Mouse (Mus musculus): ENCODE measurements around the gene Gtf2f2. TPM values are rescaled to one million over a fixed set of nuclear protein-coding genes. Genes with fewer than 3 reads are reported as not detected.
A peak's percentile ranks its signal among the peaks of the same experiment; 100 is the strongest.
"Not testable (repeated sequence)": the region's sequence is repeated elsewhere in the genome, so short reads cannot be mapped to it uniquely, and the experiment has no call there.

Gtf2f2 gene
- polyA plus RNA-seq, 1 experiment from 2014 or later, result 34.6 TPM

DNA sequence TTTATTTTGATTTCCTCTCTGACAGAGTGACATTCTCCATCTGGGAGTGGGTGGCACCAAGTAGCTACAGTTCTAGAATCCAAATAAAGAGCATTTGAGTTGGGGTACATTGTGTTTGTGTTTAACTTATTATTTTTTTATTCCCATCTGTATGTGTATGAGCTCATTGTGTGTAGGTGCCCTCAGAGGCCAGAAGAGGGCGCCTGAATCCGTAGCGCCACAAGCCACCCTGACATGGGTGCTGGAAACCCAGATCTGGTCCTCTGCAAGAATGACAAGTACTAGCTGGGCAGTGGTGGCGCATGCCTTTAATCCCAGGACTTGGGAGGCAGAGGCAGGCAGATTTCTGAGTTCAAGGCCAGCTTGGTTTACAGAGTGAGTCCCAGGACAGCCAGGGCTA lies 138.9 kb downstream of the Gtf2f2 start:
- Histone ChIP-seq H3K27me3 (0 out of 2 replicates have a peak, but pooled peaks cover 3% of the 10 kb centered on the region), H3K36me3 (no peaks in the 10 kb centered on the region), H3K4me3 (no peak overlapping the region), H3K27ac (replicated peaks) (no peak overlapping the region), H3K9ac (no peak overlapping the region), H3K9me3 (no peaks in the 10 kb centered on the region), H3K4me2 (no peak overlapping the region), H3K4me1 (replicated peaks) (peaks cover 14% of the 10 kb centered on the region)
- WGBS, result 93% methylated on average over 4 of the region's 4 CpGs
- ATAC-seq (ENCODE audit: low FRiP score, low read depth), result no peak

DNA sequence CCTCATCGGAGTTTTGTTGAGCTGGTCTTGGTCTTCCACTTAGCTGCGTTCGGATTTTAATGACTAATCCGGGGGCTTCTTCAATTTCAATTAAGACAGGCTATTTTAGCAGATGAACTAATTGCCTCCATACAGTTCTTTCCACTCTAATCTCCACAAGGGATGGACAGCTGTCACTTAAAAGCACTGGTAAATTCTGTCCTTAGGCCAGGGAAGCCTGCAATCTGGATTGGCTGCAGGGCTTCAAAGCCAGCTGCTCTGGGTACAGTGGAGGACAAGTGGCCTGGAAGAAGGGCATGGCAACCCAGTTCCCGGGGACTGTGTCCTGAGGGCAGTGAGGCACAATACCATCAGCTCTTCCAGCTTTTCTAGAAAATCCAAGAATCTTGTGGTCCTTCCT lies 139.6 kb downstream of the Gtf2f2 start:
- H3K27ac ChIP-seq (replicated peaks), result peak overlapping the region; percentile 58; the same call in 1 of the 2 replicates
- 6% methylated on average over 4 of the region's 5 CpGs for WGBS
- no peak for ATAC-seq (ENCODE audit: low FRiP score, low read depth)

DNA sequence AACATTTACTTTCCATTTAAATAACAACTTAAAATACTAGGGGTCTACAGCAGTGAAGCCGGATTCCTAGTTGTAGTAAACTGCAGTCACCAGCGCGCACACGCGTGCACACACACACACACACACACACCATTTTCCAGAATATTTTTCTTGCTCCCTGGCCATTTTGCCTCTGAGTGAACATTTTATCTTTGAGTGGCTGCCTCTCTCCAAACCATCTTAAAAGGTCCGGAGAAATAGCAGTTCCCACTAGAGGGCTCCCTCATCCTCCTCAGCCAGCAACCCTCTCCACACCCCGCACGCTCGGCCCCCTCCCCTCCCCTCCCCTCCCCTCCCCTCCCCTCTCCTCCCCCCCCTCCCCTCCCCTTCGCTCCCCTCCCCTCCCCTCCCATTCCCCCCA lies 140.0 kb downstream of the Gtf2f2 start:
- no peak overlapping the region for H3K9ac ChIP-seq
- H3K36me3 ChIP-seq, result no peaks in the 10 kb centered on the region
- no peaks in the 10 kb centered on the region for H3K9me3 ChIP-seq
- 0 out of 2 replicates have a peak, but pooled peaks have one; percentile 59 for ATAC-seq (ENCODE audit: low FRiP score, low read depth)
- 23% methylated on average over 9 of the region's 10 CpGs for WGBS
- H3K4me2 ChIP-seq, result peak overlapping the region; percentile 39
- 0 out of 2 replicates have a peak overlapping the region, but pooled peaks have one; percentile 7 for H3K4me3 ChIP-seq
- H3K27me3 ChIP-seq, result 0 out of 2 replicates have a peak, but pooled peaks cover 3% of the 10 kb centered on the region
- peaks cover 8% of the 10 kb centered on the region for H3K4me1 ChIP-seq (replicated peaks)
- no peak overlapping the region for H3K27ac ChIP-seq (replicated peaks)

More for the DNA sequence above, 139.6 kb downstream of the Gtf2f2 start:
- Histone ChIP-seq H3K4me3 (no peak overlapping the region), H3K9ac (no peak overlapping the region), H3K4me1 (replicated peaks) (peaks cover 8% of the 10 kb centered on the region), H3K4me2 (0 out of 2 replicates have a peak overlapping the region, but pooled peaks have one; percentile 39), H3K27me3 (0 out of 2 replicates have a peak, but pooled peaks cover 3% of the 10 kb centered on the region), H3K36me3 (no peaks in the 10 kb centered on the region), H3K9me3 (no peaks in the 10 kb centered on the region)

DNA sequence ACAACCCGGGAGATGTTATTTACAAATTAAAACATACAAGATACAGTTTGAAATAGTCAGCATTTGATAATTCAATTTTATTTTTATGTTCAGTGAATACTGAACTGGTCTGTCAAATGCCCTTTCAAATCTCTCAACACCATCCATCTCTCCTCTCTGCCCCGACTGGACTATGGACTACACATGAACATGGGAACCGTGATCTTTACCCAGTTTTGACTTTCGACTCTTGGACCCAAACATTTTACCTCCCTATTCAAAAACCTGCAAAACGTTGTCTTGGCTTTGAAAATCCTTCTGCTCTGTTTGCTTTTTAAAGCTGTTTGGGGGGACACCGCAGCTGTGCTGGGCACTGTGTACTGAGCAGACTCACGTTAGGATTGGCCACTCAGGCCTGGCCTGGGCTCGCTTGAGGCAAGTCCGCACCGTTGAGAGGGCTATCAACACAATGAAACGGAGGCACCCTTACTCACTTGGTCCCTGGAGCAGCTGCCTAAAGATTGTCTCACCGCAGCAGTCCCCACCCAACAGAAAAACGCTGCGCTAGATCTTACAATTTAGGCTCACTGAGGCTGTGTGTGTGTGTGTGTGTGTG lies 140.8 kb downstream of the Gtf2f2 start:
- Histone ChIP-seq H3K4me2 (no peak overlapping the region), H3K27ac (replicated peaks) (no peak overlapping the region), H3K9me3 (no peaks in the 10 kb centered on the region), H3K27me3 (0 out of 2 replicates have a peak, but pooled peaks cover 3% of the 10 kb centered on the region), H3K4me3 (no peak overlapping the region), H3K9ac (no peak overlapping the region), H3K4me1 (replicated peaks) (peaks cover 2% of the 10 kb centered on the region; the same call in 1 of the 2 replicates), H3K36me3 (no peaks in the 10 kb centered on the region)
- ATAC-seq (ENCODE audit: low FRiP score, low read depth), result no peak
- 79% methylated on average over 14 of the region's 14 CpGs for WGBS

DNA sequence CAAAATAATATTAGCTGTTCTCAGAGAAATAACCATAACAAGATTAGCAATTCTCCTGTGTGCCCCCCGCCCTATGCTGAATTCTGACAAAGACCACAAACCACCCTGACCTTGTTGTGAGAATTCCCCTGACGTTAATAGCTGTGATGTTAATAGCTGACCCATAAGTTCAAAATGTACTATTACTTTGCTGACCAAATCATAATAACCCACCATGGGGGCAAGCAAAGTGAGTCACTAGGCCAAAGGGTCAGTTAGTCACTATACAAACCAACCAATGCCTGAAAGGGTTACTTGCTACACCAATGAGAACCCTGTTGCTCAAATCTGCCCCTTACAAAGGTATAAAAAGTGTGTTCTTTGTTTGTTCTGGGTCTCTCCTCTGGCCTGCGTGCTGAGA lies 142.6 kb downstream of the Gtf2f2 start:
- not testable (repeated sequence) for H3K9ac ChIP-seq; H3K4me2 ChIP-seq; H3K4me1 ChIP-seq (replicated peaks); H3K9me3 ChIP-seq; H3K27me3 ChIP-seq; H3K27ac ChIP-seq (replicated peaks); H3K4me3 ChIP-seq; ATAC-seq (ENCODE audit: low FRiP score, low read depth); H3K36me3 ChIP-seq
- WGBS, result 53% methylated on average over 3 of the region's 3 CpGs

DNA sequence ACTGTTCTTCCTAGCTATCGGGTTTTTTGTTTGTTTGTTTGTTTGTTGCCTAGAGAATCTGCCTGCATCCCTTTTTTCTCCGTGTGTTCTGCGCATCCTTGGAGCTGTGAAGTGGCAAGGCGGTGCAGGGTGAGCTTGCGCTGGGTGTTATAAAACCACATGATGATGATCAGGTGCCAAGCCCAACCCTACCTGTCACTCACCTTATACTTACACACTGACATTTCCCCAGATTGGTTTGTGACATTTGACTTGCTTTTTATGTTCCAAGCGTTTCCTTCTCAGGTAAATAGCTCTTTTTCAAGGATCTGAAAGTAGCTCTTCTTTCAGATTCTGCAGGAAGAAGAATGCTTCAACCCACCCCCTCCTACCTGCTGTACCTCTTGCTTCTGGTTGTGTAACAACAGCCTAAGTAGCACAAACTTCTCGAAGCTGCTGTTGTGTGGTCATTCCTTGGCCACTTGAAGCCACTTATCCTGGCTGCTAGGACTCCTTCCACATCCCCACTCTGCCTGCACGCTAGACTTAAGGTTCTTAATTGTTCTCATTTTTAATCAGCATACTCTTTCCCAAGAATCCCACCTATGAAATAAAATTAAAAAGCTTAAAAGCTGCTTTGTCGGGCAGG lies 143.8 kb downstream of the Gtf2f2 start:
- WGBS, result 84% methylated on average over 9 of the region's 9 CpGs

DNA sequence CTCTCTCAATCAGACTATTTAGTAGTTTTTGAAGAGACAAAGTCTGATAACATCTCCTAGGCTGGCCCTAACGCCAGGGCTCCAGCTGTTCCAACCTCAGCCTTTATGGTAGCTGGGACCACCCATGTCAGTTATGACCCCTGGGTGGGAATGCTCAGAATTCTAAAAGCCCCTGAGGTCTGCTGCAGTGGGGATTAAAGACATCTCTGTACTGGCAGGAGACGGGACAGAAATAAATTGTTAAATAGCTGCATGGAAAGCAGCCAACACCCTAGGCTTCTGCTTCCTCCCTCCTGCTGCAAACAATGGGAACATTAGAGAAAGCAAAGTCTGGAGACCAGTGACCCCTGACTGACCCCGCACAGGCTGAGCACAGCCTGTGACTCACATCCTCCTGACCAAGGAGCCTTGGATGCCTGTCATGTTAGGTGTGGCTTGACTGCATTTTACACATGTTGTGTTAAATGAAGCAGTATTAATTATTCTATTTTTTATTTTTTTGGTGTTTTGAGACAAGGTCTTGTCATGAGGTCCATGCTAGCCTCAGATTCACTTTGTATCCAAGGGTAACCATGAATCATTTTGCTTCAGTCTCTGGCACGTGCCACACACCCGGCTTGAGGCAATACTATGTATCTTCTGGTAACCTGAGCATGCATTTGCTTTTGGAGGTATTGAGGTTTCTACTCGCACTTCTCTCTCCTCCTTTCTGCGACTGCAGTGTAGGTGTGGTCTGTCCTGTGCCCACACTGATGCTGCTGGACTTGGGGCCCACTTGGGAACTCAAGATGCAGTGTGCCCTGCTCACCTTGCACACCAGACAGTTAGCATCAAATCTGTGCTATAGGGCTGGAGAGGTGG lies 146.9 kb downstream of the Gtf2f2 start:
- ATAC-seq (ENCODE audit: low FRiP score, low read depth), result peak; percentile 83; the same call in 1 of the 2 replicates
- Histone ChIP-seq H3K27me3 (0 out of 2 replicates have a peak, but pooled peaks cover 3% of the 10 kb centered on the region), H3K4me1 (replicated peaks) (0 out of 2 replicates have a peak, but pooled peaks cover 3% of the 10 kb centered on the region), H3K9me3 (no peaks in the 10 kb centered on the region), H3K4me2 (no peak overlapping the region), H3K9ac (no peak overlapping the region), H3K36me3 (no peaks in the 10 kb centered on the region), H3K4me3 (no peak overlapping the region), H3K27ac (replicated peaks) (no peak overlapping the region)
- WGBS, result 5% methylated on average over 7 of the region's 7 CpGs

More for the DNA sequence above, 143.8 kb downstream of the Gtf2f2 start:
- H3K27ac ChIP-seq (replicated peaks), result no peak overlapping the region
- H3K36me3 ChIP-seq, result no peaks in the 10 kb centered on the region
- no peak for ATAC-seq (ENCODE audit: low FRiP score, low read depth)
- H3K4me2 ChIP-seq, result no peak overlapping the region
- peaks cover 5% of the 10 kb centered on the region; the same call in 1 of the 2 replicates for H3K4me1 ChIP-seq (replicated peaks)
- no peak overlapping the region for H3K9ac ChIP-seq
- H3K27me3 ChIP-seq, result 0 out of 2 replicates have a peak, but pooled peaks cover 3% of the 10 kb centered on the region
- no peak overlapping the region for H3K4me3 ChIP-seq
- no peaks in the 10 kb centered on the region for H3K9me3 ChIP-seq

DNA sequence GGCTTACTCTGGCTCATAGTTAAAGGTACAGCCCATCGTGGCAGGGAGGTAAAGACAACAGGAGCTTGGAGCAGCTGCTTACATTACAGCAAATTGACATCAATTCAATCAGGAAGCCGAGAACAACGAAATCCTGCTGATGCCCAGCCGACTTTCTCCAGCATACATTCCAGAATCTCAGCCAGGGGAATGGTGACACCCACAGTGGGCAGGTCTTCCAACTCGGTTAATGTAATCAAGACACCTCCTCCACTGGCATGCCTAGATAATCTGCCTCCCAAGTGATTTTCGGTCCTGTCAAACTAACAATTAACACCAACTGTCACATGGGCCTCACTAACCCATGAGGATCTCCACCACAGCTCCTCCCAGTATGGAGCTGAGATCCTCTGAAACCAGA lies 148.0 kb downstream of the Gtf2f2 start:
- no peaks in the 10 kb centered on the region for H3K36me3 ChIP-seq
- no peaks in the 10 kb centered on the region for H3K9me3 ChIP-seq
- WGBS, result 93% methylated on average over 6 of the region's 6 CpGs
- ATAC-seq (ENCODE audit: low FRiP score, low read depth), result no peak
- H3K27me3 ChIP-seq, result 0 out of 2 replicates have a peak, but pooled peaks cover 3% of the 10 kb centered on the region
- H3K27ac ChIP-seq (replicated peaks), result no peak overlapping the region
- H3K9ac ChIP-seq, result no peak overlapping the region
- no peak overlapping the region for H3K4me3 ChIP-seq
- H3K4me2 ChIP-seq, result no peak overlapping the region
- 0 out of 2 replicates have a peak, but pooled peaks cover 3% of the 10 kb centered on the region for H3K4me1 ChIP-seq (replicated peaks)

DNA sequence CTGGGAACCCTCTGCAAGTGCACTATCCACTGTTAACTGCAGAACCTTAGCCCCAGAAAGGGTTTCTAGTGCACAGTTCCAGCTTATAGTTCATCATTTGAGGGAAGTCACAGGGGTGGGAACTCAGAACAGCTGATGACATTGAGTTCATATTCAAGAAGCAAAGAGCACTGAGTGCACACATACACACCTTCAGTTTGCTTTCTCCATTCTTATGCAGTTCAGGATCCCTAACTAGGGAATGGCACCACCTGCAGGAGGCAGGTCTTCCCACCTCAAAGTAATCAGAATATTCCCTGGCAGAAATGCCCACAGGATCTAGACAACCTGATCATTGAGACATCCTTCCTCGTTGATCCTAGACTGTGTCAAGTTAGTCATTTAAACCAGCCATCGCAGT lies 151.0 kb downstream of the Gtf2f2 start:
- 91% methylated on average over 2 of the region's 2 CpGs for WGBS
- H3K4me1 ChIP-seq (replicated peaks), result 0 out of 2 replicates have a peak, but pooled peaks cover 3% of the 10 kb centered on the region
- no peaks in the 10 kb centered on the region for H3K27me3 ChIP-seq
- no peak overlapping the region for H3K9ac ChIP-seq
- no peak for ATAC-seq (ENCODE audit: low FRiP score, low read depth)
- H3K4me3 ChIP-seq, result no peak overlapping the region
- H3K36me3 ChIP-seq, result no peaks in the 10 kb centered on the region
- no peak overlapping the region for H3K4me2 ChIP-seq
- no peak overlapping the region for H3K27ac ChIP-seq (replicated peaks)
- no peaks in the 10 kb centered on the region for H3K9me3 ChIP-seq

DNA sequence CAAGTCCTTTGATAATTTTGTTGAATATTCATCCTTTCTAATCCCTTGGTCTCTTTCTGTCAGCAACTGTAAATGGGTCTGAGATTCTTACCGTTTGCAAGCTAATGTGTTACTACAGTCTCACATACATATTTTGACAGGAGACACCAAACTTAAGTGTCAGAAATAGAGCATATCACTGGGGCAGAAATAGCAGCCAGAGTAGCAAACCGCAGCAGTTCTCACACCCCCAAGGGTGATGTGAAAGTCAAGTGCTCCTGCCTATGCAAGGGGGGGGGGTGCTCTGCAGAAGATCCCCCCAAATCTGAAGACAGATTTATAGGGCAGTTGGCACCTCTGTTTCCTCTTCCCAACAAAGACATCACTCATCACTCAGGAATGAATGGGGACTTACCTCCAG lies 152.5 kb downstream of the Gtf2f2 start:
- no peaks in the 10 kb centered on the region for H3K36me3 ChIP-seq
- no peak overlapping the region for H3K9ac ChIP-seq
- H3K27ac ChIP-seq (replicated peaks), result no peak overlapping the region
- no peak for ATAC-seq (ENCODE audit: low FRiP score, low read depth)
- H3K4me2 ChIP-seq, result no peak overlapping the region
- no peaks in the 10 kb centered on the region for H3K9me3 ChIP-seq
- no peaks in the 10 kb centered on the region for H3K4me1 ChIP-seq (replicated peaks)
- WGBS, result 78% methylated on average over 2 of the region's 2 CpGs
- no peaks in the 10 kb centered on the region for H3K27me3 ChIP-seq
- H3K4me3 ChIP-seq, result no peak overlapping the region

DNA sequence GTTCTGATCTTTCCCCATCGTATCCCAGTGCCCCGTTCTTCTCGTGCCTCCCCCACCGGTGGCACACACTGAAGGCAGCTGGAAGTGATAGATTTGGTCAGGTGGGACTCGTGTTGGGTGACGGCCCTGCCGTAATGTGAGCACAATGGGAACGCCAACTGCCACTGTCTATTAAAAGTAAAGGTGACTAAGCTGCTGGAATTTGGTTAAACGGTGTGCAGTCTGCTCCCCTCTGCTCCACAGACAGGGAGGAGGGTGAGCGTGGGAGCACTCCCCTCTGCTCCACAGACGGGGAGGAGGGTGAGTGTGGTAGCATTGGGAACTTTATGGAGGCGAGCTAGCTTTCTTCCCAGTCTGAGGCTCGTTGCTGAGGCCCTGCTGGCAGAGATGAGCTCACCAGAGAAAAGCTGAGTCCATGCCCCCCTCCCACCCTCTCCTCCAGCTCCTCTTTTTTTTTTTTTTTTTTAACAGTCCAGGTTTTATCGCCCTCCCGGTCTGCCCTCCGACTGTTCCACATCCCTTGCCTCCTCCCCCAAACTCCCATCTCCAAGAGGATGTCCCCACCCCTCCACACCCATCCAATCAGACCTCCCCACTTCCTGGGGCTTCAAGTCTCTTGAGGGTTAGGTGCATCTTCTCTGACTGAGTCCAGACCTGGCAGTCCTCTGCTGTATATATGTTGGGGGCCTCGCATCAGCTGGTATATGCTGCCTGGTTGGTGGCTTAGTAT lies 155.2 kb downstream of the Gtf2f2 start:
- H3K36me3 ChIP-seq, result peaks cover 12% of the 10 kb centered on the region; the same call in 1 of the 2 replicates
- no peaks in the 10 kb centered on the region for H3K9me3 ChIP-seq
- no peak overlapping the region for H3K9ac ChIP-seq
- no peak overlapping the region for H3K4me2 ChIP-seq
- H3K27ac ChIP-seq (replicated peaks), result no peak overlapping the region
- no peak overlapping the region for H3K4me3 ChIP-seq
- no peaks in the 10 kb centered on the region for H3K4me1 ChIP-seq (replicated peaks)
- WGBS, result 65% methylated on average over 17 of the region's 17 CpGs
- no peaks in the 10 kb centered on the region for H3K27me3 ChIP-seq
- ATAC-seq (ENCODE audit: low FRiP score, low read depth), result no peak
